Mouse (Mus musculus) liver, embryonic 14.5 days (tissue): ENCODE measurements around the gene Fat3.

ENCODE experiments used
- CTCF ChIP-seq: IDR thresholded peaks from 2 replicates; pipeline ENCODE4 v1.5.1; 2016; ENCODE audit warnings: antibody characterized with exemption, low read depth, control low read depth
- EP300 ChIP-seq: IDR thresholded peaks from 2 replicates; pipeline ENCODE4 v1.6.1; 2016; ENCODE audit warnings: antibody characterized with exemption, low read depth

DNA sequence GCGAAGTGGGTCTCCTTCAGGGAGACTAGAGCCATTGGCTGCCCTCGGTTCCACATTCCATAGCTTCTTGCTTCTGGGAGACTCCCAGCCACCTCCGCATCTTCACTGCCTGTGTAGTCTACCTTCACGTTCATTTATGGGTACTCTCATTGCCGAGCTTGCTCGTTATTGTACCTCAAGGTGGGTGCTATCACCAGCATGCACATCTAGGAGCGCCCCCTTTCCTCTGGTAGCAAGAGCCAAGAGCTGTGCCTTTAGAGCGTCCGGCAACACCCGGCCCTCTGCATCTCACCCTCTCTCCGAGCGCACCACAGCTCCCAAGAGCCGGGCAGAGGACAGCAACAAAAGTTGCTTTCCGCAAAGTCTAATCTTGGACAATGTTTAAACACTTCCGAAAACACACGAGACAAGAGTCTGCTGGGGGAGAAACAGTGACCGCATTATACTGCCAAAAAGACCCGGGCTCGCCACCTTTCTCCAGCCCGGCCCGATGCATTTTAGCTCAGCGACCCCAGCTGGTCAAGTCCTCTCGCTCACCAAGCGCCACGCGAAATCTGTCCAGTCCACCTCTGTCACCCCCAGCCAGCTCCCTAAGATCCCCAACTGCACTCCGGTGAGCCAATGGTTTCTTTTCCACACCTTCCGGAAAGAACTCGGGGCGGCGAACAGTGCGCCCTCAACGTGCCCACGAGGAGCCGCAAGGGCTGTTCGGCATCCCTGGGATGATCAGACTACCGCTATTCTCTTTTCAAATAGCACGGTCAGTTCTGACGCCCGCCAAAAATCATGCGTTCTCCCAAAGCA lies 501 bp downstream of the Fat3 start:
- no peak for TF ChIP-seq EP300
- TF ChIP-seq CTCF: no peak
